Mouse (Mus musculus) embryo, embryonic 9.5 days (tissue): ENCODE measurements around the gene Stard3.

Experiments used
- DNase-seq: peaks from one replicate; pipeline ENCODE4 v3.0.0-alpha.2; 2017; ENCODE audit errors: extremely low spot score

The Stard3 gene

DNA sequence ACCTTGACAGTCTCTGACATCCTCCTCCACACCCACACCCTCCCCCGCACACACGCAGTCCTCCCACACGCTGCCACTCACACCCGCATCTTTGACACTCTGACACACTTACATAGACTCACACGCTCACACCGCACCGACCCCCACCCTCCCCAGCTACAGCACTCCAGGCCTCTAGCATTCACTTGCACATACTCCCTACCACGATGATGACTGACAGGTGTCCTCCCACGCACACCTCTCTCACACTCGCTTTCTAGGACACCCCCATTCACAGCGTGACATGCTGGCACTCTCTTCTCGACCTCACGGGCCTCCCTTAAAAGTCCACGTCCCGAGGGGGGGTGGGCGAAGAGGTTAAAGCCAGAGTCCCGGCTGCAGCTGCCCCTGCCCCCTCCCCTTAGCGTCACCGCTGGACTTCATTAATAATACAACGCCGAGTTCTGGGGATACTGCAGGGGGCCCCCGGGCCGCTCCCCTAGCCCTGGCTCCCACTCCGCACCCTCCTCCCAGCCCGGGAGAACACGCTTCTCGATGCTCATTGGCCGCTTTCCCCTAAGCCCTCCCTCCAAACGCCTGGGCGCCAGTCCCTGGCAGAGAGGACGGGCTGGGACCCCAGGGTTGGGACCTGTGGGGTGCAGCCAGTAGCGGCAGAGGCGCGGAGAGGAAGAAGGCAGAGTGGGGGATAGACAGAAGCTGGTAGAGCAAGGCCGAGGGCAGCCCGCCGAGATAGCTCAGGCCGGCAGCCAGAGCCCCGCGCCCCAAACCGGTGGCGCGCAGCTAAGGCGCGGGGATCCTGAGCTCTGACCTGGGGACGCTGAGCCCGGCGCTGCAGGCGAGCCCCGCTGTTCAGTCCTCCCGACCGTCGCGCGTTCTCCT, 9.8 kb upstream of the Stard3 start, which contains the start of gene Ppp1r1b:
Ppp1r1b (plus strand) TSS at position 322 of the 879 bp plus-strand sequence.
- DNase-seq: no peak

DNA sequence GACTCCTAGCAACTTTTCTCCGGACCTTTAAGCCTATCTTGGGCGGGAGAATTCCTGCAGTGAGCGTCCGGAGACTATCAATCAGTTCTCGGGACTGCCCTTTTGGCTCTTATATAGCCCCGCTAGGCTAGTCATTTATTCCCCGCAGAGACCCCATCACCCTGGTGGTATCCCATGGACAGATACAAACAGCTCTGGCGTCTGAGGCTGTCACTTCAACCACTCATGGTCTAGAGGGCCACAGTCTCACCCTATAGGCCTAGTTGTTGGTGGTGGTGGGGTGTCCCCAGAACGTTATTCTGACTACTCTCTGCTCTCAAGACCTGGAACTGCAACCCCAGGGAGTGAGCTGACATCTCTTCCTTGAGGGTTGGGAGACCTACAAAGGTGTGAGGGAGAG, 8.9 kb upstream of the Stard3 start:
- no peak for DNase-seq

DNA sequence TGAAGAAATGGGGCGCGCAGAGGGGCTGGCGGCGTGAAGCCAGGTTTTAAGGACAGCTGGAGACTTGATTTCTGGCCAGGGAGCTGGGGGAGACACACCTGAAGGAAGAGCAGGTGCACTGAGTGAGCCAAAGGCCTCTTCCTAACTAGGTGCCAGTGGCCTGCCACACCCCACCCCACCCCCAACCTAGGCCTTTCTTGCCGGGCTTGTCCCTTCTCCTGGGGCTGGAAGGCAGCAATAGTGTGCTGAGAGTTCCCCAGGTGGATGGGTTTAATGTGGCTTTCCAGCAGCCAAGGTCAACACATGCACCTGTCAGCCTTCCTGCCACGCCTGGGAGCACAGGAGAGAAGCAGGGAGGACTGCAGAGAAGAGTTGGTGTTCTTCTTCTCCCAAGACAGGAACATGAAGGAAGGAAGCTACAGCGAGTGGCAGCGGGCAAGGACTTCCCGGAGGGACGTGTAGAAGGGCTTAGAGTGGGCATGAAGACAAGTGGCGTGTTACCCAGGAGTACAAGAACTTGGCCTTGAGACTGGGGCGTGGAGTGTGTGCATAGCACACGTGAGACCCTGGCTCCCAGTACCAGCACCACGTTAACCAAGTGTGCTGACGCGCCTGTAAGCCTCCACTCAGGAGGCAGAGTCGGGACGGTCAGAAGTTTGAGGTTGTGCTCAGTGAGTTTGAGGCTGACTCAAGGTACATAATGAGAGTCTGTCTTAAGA, 5.7 kb upstream of the Stard3 start:
- DNase-seq: no peak

DNA sequence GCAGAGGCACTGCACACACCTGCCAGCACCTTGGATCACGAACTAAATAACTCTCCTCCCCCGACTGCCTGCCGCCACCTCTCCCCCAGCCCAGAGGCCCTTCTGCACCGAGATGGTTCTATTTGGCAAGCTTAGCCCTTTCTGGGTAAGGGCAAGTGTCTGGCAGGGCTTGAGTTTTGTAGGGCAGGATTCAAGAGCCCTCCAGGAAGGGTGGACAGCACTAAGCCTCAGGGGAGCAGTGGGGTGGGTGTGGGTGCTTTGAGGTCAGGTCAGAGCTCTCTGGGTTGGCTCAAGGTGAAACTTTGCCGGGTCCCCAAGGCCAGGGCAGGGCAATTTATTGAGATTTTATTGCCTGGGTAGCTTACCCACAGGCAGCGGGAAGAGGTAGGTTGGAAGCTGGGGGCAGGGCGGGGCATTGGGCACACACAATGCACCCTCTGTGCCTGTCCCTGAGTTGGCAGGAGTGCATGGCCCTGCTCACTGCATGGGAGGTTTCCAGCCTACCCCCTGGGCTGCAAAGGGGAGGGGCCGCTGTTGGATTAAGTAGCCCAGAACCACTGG, 4.4 kb upstream of the Stard3 start:
- no peak for DNase-seq

DNA sequence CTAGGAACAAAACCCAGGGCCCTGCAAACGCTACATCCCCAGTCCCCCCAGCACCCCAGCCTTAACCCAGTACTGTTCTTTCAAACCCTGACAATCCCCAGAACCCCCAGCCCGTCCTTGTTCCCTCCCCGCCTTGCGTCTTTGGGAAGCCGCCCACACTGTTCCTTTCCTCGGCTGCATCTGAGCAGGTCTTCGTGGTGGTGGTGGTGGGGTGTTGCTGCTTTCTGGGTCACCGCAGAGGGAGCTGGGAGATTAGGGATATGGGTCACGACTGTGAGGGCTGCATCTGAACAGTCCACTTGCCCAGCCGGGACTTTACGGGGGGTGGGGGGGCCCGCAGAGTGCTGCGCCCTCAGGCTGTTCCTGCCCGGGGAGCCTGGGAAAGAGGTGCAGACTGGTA, 3.7 kb upstream of the Stard3 start:
- DNase-seq: no peak

DNA sequence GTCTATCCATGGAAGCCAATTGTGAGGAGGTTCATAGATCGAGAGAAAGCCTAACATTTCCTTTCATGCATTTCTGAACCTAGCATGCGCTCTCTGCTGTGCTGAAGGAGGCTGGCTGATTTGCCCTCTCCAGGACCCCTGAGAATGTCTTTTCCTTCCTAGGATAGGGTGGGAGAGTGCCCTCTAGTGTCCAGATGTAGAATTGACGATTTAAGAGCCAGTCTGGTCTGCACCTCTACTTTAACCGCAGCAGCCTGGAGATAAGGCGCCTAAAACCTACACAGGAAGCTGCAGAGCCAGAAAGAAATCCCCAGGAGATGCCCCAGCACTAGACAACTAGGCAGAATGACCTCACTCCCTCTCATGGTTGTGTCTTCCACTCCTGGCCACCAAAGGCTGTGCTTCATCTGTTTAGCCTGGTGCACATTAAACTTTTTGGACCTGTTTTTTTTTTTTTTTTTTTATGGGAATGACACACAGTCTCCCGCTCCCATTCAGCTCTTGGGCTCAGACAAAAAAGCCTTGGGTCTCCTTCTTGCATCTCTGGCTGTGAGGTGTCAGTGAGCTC, 2.4 kb upstream of the Stard3 start:
- peak; percentile 79 for DNase-seq

DNA sequence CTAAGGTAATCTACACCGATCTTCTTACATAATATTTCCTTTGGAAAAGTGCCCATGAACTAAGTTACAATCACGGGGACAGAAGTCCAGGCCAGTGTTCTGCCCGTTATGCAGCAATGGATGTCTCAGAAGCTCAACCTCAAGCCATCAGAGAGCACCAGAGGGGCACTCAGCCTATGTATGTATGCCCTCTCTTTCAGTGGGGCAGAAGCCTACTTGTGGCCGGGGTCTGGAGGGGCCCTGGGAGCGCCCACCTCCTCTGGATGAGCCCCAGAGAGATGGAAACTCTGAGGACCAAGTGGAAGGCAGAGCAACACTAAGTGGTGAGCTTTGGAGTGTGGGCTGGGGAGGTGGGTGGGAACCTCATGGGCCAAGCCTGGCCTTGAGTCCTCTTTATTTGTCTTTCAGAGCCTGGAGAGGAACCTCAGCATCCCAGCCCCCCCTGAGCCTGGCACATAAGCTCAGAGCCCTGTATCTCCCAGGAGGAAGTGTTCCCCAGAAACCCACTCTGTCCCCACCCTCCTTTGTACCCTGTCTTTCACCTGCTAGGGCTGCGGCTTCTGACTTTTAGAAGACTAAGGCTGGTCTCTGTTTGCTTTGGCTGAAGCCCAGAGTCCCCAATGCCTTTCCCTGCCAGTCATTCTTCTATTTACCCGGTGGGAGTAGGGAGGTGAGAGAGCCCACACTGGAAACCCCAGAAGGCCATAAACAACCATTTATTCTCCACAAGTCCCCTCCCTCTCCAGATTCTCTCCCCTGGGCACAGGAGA, 1.4 kb upstream of the Stard3 start:
- no peak for DNase-seq

DNA sequence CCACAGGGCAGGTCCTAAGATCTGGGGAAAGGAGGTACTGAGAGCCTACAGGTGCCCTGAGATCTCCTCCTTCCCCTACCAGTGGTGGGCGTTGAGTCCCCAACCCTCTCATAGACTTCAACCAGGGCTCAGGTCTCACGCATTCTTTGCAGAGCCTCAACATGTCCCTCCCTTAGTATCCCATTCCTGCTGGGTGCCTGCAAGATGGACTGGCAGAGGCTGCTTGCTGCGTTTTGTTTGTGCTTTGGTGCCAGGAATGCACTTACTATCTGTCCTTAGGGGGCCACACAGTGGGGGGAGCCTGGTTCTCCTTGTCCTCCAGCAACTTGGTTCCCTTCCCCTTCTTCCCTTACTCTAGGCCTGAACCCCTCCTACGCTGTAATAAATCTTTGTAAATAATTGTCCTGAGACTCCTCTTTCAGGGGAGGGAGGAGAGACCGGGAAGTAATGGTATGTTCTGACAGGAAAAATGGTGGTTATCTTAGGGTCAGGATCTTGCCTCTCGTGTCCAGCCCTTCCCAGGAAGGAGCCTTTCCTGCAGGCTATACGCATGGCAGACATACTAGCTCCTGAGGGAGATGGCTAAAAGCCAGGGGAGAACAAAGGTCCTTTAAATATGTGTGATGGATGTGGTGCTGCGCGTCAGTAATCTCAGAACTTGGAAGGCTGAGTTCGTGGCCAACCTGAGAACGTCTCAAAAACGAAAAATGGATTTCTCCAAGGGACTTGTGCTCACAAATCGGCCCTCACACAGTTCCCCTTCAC, 590 bp upstream of the Stard3 start:
- no peak for DNase-seq

DNA sequence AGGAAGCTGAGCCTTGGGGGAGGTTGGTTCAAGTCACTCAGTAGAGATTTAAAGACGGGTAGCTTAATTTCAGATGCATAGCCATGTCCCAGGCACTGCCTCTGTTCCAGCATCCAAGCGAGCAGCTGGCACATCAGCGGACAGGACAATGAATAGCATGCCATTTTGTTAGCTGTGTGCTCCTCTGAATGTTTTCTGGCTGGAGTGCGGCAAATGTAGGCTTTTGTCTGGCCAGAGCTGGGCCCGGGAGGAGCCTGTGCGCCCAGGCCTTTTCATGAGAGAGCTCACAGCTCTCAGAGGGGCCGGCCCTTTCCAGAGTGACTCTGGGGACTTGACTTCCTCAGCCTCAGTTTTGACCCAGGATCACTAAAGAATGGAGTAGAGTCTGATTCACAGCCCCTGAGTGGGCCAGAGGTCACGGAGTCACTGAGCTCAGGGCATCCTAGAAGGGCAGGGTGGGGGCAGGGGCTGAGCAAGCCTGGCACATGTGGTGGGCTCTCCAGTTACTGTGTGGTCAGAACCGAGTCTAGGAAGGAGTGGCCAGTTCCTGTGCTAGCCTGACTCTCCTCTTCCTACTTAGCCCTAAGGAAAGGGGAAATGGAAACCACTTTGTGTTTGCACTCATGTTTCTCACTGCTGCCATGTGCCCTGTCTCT, 2.8 kb downstream of the Stard3 start:
- no peak for DNase-seq

DNA sequence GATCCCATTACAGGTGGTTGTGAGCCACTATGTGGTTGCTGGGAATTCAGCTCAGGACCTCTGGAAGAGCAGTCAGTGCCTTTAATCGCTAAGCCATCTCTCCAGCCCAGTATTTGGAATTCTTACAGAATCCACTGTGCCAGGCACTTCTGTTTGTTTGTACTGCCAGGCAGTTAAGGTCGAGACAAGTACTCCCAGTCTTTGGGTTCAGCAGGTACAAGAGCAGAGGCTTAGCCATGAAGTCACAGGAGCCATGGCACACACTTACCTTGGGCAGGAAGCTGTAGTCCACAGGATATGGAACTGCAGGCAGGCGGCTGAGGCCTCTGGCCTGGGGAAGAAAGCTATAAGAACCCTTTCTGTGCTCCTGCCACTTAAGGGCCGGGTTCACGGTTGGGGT, 5.6 kb downstream of the Stard3 start:
- no peak for DNase-seq

DNA sequence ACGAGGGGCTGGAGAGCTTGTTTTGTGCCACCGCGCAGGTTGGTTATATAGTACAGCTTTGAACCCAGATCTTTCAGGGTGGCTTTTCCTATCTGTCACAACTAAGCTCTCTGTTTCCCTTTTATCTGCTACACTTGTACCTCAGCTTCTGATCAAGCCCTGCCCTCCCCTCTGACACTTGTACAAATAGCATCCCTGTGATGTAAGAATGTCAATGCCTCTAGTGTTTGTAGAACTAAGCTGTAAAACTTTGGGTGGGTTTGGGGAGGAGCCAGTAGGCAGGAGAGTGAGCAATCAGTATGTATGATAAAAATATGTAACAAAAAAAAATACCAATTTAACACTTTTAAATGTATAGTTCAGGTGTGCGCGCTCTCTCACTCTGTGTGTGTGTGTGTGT, 6.2 kb downstream of the Stard3 start:
- DNase-seq: no peak

DNA sequence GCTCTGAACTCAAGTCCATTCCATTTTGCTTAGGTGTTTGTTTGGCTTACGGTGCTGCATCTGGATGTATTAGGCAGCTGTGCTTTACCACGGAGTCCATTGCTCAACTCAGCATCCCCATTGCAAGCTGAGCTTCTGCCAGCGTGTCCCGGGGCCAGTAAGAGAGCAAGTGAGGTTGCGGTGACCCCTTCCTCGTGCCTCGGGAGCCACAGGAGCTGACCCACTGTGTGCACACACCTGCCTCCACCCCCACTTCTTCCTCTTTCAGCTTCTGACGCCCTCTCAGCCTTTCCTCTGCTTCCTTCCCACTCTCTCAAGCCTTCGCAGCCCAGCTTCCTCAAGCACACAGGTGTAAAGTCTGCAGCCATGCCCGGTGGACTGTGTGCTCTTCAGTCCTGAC, 8.1 kb downstream of the Stard3 start:
- DNase-seq: no peak

DNA sequence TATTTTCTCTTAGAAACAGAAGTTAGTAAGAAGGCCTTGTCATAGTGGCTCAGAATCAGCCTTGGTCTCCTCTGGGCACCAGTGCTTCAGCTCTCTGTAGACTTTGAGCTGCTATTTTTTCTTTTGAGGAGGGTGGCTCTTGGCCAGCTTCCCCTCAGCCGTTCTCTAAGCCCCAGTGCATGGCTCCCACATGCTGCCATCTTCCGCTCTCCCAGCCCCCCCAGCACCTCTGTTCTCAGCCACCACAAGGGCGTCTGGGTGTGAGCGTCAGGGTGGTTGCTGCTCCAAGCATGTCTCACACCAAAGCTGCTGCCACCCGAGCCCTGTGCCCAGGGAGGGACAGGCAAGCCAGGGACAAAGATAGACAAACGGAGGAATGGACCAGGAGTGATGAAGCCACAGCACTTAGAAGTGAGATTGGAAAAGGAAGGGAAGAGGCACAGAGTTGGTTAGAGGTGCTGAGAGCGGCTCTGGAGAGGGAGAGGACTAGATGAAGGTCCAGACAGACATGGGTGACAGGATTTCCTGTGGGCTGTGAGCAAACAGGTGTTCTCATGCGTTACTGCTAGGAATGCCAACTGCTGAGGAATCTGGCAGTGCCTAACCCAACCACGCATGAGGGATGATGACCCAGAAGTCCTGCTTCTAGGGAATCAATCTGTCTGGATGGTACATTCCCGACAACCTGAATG, 9.1 kb downstream of the Stard3 start:
- DNase-seq: no peak

DNA sequence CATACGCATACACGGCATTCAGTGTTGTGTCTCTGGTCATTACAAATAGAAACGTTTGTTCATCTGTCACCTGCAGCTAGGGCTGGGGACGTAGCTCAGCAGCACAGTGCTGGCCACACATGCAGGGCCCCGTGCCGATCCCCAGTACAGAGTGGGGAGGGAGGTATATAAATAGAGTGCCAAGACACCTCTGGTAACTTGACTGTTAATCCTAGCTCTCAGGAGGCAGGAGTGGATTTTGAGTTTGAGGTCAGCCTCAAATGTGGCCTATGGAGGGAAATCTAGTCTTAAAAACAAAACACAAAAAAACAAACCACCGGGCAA, 9.7 kb downstream of the Stard3 start:
- DNase-seq: no peak

DNA sequence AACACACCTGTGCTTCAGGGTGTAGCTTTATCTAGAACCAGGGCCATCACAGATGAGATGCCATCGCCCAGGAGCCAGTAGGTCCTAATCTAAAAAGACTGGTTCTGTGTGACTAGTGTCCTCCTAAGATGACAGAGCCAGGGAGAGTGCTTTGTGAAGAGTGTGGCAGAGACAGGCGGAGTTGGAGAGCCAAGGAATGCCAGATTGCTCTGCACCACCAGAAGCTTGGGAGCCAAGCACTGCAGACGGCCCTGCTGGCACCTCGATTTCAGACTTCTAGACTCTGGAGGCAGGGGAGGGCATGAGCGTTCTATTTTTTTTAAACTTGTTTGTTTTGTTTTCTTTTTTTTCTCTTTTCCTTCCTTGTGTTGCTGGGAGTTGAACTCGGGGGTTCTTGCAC, 11.2 kb downstream of the Stard3 start:
- DNase-seq: no peak

DNA sequence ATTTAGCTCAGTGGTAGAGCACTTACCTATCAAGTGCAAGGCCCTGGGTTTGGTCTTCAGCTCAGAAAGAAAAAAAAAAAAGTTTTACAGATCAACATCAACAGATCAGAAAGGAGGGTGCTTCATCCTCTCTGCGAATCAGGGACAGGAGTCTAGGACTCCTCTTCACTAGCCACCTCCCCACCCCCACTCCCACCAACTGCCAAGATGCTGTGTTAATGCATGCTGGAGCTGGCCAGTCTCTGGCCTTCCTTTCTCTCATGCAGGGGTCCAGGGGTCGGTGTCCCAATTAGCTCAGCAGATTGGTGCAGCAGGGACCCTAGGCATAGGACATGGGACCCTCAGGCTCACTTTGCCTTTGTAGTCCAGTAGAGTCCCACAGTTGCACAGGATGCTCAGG, 12.4 kb downstream of the Stard3 start:
- DNase-seq: no peak

DNA sequence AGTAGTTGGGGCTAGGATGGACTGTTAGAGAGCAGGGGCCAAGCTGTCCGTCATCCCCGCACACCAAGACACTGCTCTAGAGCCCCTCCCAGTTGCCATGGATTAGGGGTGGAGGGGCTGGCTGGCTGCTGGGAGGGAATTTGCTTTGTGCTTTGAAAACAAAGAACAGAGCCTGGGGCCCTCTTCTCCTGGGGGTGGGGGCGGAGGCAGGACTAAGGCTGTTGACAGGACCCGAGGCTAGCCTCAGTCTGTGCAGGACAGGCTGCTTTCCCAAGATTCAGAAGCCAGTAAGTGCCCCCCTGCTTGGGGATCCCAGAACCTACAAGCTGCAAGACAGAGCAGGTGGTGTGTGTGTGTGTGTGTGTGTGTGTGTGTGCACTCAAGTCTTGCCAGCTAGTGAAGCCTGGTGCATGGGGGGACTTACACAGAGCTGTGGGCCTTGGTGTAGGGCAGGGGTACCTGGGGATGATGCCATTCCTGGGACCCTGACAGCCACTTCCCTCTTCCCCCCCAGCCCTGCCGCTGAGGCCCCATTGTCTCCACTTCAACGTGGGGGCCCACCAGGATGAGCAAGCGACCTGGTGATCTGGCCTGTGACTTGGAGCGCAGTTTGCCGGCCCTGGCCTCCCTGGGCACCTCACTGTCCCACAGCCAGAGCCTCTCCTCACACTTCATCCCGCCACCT, 13.5 kb downstream of the Stard3 start:
- DNase-seq: no peak

DNA sequence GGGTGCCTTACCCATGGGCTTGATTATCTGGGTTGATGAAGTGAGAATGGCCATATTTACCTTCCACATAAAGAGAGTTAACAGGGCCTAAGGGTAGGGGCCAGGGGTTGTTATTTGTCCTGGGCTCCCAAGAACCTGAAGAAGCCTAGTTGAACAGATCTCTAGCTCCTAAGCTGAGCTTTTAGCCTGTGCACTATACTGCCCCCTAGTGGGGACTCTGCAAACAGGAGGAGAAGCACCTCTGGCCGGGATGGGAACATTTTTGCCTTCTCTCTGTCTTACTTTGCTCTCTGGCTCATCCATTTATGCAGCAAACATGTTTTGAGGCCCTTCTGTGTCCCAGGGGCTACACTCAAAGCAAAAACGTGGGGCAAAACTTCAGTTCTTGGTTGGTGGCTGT, 14.2 kb downstream of the Stard3 start:
- peak; percentile 81 for DNase-seq

DNA sequence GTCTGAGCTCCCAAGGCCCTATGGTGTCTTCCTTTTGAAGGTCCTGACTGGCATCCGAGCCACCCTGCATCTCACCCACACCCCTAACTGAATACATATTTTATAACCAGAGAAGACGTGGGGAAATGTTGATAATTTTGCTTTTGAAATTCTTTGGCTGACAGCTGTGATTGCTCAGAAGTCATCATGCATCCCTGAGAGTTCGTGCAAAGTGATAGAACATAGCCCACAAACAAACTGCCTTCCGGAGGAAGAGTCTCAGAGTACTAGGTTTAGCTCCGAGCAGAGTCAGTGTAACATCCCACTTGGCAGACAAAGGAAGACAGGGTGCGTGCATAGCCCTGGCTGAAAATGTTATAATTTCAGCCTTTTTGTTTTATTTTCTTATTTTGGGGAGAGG, 15.1 kb downstream of the Stard3 start:
- DNase-seq: no peak
